Mouse (Mus musculus) retina, embryonic 14.5 days (tissue): ENCODE results near the gene Fam216a.
"Not testable (repeated sequence)": the region's sequence is repeated elsewhere in the genome, so short reads cannot be mapped to it uniquely, and the experiment has no call there.

ENCODE experiments used
- DNase-seq: peaks from one replicate; pipeline ENCODE4 v3.0.0-alpha.2; 2015; ENCODE audit warnings: low spot score

The Fam216a gene

DNA sequence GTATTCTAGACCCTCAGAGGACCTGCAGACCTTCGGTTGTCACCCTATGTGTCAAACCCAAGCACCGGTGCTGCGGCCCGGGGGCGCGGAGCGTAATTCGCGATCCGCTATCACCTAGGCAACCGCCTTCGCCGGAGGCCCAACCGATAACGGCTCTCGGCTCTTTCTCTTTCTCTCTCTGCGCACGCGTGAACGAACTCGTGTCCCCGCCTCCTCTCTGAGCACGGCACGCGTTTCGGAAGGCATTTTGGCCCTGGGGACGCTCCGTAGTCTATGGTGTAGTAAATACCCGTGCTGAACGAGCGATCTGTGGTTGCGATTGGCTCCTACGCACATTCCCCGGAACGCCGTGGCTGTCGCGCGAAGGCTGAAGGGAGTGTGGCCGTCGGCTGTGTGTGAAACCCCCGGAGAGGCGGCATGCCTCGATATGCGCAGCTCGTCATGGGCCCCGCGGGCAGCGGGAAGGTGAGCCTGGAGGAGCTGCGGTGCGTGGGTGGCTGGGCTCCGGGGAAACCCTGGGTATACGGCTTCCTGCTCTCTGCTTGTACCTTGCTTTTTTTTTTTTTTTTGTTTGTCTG is at the start of gene Fam216a:
Fam216a (minus strand) TSS at position 173 of the 578 bp plus-strand sequence.
- DNase-seq, result peak; percentile 100

DNA sequence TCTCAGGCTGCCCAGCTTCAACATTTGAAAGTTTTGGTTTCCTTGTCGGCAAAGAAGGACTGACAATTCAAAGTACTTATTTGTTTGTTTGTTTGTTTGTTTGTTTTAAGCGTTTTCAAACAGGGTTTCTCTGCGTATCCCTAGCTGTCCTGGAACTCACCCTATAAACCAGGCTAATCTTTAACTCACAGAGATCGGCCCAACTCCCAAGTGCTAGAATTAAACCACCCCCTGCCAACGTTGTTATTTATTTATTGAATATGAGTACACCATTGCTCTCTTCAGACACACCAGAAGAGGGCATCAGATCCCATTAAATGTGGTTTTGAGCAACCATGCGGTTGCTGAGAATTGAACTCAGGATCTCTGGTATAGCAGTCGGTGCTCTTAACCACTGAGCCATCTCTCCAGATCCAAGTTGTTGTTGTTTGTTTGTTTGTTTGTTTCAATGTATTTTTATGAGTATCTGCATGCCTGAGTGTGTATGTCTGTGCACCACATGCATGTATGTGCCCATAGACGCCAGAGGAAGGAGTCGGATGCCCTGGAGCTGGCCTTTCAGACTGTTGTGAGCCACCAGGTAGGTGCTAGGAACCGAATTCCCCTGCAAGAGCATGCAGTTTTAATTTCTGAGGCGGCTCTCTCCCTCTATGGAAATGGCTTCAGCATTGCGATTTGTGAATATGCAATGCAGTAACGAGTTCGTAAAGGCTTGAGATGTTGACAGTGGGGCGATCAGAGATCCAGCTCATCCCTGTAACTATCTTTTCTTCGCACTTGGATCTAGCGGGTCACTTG is 49.3 kb upstream of the Fam216a start, which contains the start of gene Anapc7:
Anapc7 (plus strand) TSS at position 423 of the 798 bp plus-strand sequence.
- peak; percentile 27 for DNase-seq

DNA sequence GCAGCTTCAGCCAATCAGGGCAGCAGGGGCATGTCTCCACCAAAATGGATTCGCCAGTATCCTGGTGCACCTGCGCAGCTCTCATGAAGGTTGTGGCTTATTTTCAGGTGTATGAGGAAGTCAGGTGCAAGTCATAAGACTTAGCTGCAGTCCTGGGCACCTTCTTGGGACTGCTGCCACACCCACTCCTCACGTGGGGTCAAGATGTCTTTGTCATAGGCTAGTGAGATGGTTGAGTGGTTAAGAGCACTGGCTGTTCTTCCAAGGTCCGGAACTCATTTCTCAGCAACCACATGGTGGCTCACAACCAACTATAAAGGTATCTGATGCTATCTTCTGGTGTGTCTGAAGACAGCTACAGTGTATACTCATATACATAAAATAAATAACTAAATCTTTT is 48.5 kb upstream of the Fam216a start:
- not testable (repeated sequence) for DNase-seq

DNA sequence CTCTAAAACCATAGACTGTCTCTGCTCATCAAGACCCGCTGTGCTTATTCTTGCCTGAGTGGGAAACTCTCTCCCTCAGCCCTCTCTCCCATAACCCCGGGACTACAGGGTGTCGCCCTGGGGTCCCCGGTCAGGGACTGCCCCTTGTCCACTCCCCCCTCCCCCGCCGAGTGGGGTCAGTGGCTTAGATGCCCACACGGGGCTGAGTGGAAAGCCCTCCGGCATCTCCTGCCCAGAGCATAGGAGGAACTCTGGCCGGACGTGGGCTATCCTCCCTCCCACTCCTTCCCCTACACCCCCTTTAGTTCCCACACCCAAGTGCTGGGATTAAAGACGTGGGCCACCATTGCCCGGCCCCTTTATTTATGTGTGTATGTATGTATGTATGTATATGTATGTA is 43.3 kb upstream of the Fam216a start:
- no peak for DNase-seq

DNA sequence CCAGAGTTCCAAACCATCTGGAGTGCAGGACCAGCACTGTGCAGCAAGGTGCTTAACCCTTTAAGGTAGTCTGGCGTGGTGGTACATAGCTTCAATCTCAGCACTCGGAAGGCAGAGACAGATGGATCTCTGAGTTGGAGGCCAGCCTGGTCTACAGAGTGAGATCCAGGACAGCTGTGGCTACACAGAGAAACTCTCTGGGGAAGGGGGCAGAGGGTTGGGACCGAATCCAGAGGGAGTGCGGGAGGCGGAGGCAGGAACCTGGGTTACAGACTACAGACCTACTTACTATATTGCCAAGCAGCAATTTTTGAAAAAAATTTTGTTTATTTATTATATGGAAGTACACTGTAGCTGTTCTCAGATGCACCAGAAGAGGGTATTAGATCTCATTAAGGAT is 42.2 kb upstream of the Fam216a start:
- DNase-seq, result no peak

- DNase-seq, result no peak
Observed at GRCm38 (mm10) chr5:122412826-122413225, 40.7 kb upstream of the Fam216a start.

DNA sequence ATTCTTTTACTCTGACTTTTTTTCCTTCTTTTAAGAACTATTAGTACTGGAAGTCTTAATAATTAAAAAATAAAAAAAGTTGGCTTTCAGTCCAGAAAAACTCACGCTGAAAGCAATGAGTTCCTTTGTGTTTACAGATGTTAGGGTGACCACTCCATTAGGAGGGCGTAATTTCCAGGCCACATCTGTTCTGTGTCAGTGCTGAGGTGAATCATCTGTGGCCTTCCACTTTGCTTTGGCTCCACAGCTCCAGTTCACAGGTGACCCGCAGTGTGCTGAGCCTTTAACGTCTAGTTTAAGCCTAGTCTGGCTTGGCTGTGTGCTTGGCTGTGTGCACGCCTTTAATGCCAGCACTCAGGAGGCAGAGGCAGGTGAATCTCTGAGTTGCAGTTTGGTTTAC is 39.7 kb upstream of the Fam216a start:
- no peak for DNase-seq

DNA sequence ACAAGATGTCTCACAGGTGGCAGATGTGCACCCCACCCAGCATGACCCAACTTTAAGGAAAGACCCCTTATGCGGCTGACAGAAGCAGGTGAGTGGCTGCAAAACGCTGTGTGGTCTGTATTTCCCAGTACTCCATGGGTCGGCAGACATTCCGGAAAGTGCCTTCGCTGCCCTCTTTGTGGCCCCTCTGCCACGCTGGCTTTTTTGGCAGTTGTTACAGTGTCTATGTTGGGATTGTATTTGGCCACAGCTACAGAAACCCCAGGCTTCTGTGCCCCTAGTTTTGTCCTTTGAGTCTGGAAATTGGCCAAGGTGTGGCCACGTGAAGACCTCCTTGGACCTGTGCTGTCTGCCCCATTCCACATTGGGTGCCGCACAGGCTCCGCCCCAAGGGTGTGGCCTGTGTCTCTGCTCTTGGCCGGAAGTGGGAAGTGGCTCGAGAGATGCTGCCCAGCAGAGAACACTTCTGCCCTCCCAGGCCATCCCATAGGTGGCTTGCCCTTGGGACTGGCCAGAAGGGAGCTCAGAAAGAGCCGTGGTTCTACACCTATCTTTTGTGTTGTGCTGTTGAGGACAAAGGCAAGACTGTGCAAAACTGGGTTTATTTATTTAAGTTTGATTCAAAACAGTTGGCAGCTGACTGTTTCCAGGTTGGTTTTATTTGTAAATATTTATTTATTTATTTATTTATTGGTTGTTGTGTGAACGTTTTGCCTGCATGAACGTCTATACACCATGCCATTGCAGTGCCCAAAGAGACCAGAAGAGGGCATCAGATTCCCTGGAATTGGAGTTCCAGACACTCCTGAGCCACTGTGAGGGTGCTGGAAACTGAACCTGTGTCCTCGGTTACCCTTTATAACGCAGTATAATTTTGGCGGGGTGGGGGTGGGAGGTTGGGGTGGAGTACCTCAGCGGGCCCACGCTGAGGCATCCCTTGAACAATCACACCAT is 37.8 kb upstream of the Fam216a start:
- DNase-seq, result peak; percentile 13

- DNase-seq, result no peak
Observed at GRCm38 (mm10) chr5:122405537-122405936, 33.4 kb upstream of the Fam216a start.

DNA sequence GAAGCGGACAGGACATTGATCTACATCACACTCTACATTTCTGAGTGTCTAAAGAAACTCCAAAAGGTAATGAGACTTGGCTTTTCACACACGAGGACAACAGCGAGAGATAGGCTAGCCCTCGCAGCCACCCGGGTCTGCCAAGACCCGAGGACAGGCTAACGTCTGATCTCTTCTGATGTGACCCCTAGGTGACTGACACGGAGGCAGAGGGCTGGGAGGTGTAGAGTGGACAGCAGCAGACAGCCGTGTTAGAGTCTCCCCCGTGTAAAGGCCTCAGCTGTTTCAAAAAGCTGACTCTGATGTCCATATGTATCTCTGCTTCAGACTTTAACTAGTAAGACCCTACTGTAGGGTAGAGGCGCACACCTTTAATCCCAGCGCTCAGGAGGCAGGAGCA is 31.2 kb upstream of the Fam216a start:
- no peak for DNase-seq

DNA sequence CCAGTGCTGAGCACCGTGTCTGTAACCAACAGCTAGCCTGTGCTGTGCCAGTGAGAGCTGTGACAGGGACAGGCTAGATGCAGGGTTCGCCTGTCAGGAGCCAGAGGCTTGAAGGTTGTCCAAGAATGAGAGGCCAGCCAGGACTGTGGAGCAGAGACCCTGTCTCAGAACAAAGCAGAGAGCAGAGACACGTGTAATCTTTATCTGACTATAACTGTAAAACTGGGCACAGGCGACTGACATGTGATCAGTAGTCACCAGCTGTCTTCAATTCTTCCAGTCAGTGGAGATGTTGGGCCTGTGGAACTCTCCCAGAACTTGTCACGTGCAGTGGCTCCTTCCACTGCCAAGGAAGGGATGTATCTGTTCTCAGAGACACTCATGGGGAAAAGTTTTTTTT is 30.6 kb upstream of the Fam216a start:
- DNase-seq, result no peak

DNA sequence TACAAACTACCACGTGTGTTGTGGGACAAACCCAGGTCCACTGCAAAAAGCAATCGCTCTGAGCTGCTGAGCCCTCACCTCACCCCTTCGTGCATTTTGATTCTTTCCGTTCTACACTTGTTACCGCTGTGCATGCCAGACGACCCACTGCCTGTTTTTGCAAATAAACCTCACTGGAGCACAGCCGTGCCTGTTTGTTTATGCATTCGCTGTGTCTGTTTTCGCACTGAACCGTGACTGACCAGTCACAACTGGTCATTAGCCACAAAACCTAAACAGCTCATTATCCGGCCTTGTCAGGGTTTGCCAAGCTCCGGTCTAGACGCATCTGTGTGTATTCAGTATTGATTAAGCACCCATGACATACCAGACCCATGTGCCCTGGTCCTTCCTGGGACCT is 30.0 kb upstream of the Fam216a start:
- no peak for DNase-seq

DNA sequence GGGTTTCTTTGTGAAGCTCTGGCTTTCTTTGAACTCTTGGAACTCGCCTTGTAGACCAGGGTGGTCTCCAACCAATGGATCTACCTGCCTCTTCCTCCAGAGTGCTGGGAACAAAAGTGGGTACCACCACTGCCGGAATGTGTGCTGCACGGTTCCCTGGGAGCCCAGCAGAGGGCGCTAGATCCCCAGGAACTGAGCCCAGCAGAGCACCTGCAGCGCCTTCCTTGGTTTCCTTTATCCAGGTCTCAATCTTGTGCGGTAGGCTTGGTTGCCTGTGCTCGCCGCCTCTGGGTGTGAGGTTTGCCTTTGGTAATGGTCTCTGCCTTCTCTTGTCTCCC is 29.1 kb upstream of the Fam216a start:
- DNase-seq, result peak; percentile 77

GRCm38 (mm10) chr5:122400628-122401302 is 28.6 kb upstream of the Fam216a start:
- DNase-seq, result no peak

DNA sequence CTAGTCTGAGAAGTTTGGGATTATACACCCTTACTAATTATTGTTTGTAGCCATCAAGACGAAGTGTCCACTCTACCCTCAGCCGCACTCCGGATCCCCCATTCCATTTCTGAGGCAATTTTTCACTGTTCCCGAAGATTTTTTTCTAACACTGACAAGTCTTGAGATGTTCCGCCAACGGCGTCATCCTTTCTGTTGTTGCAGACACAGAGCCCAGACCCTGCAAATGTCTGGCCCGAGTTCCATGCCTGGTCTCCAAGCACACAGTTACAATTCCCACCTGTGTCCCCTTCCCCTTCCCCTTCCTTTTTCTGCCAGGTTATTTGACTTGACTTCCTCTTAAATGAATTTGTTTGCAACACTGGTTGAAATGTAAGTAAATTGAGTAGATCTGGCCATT is 27.7 kb upstream of the Fam216a start:
- no peak for DNase-seq

GRCm38 (mm10) chr5:122397495-122397894 is 25.3 kb upstream of the Fam216a start:
- DNase-seq, result no peak

GRCm38 (mm10) chr5:122396791-122397190 is 24.6 kb upstream of the Fam216a start:
- DNase-seq, result no peak

- peak; percentile 87 for DNase-seq
Observed at GRCm38 (mm10) chr5:122393887-122394286, 21.7 kb upstream of the Fam216a start.

DNA sequence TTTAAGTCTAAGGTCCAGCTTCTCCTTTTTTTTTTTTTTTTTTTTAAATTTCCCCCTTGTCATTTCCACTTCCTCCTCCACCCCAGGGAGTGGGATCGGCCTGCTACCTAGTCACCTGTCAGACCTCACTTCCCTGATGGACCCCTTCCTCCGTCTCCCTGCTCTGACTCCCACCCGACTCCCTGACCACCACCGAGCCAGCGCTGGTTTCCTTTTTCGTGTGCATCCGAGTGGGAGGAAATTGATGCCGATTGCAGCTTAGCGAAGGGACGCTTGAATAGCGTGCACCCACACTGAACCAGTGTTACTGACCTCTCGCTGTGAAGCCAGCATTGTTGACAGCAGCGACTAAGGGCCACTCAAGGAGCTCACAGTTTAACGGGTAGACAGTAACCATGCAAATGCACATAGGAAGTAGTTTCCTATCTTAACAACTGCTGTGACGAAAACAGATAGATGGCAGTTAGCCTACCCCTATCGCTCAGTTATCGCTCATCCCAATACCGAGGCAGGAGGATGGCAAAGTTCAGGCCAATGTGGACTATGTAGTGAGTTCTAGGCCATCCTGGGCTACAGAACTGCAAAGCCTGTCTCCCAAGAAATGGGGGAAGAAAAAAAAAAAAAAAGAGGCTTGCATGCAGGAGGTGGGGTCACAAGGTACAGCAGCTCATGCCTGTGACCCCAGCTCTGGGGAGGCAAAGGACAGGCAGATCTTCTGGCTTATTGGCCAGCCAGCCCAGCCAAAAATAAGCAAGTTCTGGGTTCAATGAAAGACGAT is 20.3 kb upstream of the Fam216a start:
- DNase-seq, result peak; percentile 24

DNA sequence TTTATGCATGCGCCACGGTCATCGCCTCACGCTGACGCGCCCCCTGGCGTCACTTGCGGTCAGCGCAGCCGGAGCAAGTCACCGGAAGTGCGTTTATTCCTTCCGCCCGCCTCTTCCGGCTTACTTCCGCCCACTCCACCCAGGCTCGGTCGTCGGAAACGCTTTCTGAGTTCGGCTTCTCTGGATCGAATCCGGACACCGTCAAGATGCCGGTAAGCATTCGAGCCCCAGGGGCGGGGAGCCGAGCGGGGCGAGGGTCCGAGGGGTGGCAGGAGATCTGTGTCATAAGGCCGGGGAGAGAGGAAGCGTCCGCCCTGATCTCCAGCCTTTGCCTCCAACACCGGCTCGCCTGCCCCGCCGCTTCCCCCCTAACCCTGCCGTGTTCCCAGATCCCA is 19.6 kb upstream of the Fam216a start, which contains the start of gene Arpc3:
Arpc3 (plus strand) TSS at position 93 of the 395 bp plus-strand sequence.
- peak; percentile 94 for DNase-seq

DNA sequence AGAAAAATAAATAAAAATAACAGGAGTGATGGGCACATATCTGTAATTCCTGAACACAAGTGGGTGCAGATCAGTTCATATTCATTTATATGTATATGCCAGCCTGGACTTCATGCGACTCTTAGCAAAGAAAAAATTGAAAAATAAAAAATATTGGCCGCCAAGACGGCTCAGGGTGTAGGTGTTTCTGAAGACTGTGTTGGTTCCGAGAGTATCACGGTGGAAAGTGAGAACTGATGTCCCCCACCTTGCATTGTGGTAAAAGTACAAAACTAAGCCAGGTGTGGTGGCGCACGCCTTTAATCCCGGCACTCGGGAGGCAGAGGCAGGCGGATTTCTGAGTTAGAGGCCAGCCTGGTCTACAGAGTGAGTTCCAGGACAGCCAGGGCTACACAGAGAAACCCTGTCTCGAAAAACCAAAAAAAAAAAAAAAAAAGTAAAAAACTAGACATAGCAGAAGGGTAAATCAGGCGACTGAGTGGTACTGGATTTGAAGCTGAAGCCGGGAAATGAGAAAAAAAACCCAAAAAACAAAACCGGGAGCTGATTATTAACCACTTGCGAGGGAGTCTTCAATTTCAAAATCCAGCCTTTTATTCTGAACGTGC is 19.1 kb upstream of the Fam216a start:
- DNase-seq, result no peak
